Mouse (Mus musculus) adrenal gland, adult (tissue): ENCODE results near the gene Igfbp1.
A peak's percentile ranks its signal among the peaks of the same experiment; 100 is the strongest.
"Not testable (repeated sequence)": the region's sequence is repeated elsewhere in the genome, so short reads cannot be mapped to it uniquely, and the experiment has no call there.

Source experiments
- DNase-seq, 2 experiments: peaks; one replicate each; pipeline ENCODE4 v3.0.0; 2022 to 2023; ENCODE audit warnings: low spot score in 1 of 2; ENCODE audit not compliant: inconsistent age in 2 of 2

The Igfbp1 gene

GRCm38 (mm10) chr11:7194432-7195311, 2.9 kb upstream of the Igfbp1 start:
- DNase-seq = no peak

DNA sequence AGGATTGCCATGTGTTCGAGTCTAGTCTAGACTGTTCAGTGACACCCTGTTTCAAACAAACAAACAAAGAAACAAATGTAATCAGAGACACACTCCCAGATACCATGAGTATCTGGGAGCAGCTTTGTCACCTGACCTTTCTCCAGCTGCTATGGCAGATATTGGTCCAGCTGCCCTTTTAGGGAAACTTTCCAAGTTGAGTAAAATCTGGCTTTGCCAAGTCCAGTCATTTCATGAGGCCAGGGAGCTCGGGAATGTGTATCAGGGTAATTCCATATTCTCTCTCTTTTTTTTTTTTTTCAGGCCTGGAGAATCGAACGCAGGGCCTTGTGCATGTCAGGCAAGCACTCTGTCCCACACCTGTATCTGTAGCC, 2.3 kb upstream of the Igfbp1 start:
- no peak for DNase-seq

DNA sequence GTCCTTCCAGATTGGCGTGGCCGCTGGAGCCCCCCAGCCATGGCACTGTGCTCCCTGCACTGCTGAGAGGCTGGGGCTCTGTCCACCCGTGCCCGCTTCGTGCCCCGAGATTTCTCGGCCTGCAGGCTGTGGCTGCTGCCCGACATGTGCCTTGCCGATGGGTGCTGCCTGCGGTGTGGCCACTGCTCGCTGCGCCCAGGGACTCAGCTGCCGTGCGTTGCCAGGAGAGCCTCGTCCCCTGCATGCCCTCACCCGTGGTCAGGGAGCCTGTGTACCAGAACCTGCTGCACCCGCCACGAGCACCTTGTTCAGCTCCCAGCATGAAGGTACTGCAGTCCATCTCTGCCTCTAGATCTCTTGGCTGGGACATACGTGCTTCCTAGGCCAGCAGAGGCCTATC, 424 bp downstream of the Igfbp1 start:
- no peak for DNase-seq

GRCm38 (mm10) chr11:7198481-7199256, 1.1 kb downstream of the Igfbp1 start:
- no peak for DNase-seq

DNA sequence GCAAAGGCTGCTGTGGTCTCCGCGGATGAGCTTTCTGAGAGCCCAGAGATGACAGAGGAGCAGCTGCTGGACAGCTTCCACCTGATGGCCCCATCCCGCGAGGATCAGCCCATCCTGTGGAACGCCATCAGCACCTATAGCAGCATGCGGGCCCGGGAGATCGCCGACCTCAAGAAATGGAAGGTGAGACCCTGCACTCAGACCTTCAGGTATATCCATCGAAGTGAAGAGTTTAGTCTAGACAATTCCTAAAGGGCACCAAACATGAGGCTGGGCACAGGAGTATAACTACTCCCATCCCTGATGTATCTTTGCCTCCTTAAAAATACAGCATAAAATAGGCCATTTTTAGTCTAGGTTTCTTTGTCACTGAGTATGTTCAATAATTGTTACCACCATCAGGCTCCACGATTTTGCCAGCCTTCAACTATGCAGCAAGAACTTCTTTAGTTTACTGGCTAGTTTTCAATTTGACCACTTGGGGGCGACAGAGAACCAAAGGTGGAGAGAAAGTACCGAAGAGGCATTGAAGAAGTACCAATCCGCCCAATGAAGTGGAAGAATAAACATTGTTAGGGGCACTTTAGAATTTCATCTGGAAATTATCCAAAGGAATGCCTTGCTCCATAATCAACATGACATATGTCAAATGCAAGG, 2.3 kb downstream of the Igfbp1 start:
- peak; percentile 22 to 84 for DNase-seq

GRCm38 (mm10) chr11:7200393-7200783, 2.8 kb downstream of the Igfbp1 start:
- no peak for DNase-seq

DNA sequence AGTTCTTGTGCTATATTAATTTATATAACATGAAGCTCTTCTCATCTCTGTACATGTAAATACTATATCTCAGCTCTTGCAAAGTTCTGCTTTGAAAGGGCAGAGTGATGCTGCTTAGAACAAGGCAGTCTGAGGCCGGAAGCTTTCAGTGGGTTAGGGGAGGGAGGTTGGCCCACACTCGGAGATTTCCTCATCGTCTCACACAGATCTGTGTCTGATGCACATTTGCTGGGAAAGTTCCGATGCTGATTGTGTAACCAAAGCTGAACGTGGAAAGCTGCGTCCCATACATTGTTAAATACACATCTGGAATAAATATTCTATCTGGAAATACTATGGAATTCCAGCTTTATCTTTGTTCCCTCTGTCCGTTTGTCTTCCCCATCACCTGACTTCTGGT, 4.6 kb downstream of the Igfbp1 start:
- no peak for DNase-seq

DNA sequence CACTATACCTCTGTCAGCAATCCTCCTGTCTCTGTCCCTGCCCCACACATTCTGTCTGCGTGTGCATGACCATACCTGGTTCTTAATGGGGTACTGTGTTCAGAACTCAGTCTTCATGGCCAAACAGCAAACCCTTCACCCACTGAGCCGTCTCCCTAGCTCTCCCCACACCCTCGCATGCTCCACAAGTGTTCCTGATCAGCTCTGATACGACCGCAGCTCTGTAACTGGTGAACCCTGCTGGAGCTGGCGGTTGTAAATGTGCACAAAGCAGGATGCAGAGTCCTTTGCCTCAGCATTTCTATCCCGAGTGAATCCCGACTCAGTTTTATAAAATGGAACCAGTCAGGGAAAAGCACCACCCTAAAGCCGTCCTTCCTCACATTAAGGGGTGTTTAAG, 6.3 kb downstream of the Igfbp1 start:
- no peak for DNase-seq

DNA sequence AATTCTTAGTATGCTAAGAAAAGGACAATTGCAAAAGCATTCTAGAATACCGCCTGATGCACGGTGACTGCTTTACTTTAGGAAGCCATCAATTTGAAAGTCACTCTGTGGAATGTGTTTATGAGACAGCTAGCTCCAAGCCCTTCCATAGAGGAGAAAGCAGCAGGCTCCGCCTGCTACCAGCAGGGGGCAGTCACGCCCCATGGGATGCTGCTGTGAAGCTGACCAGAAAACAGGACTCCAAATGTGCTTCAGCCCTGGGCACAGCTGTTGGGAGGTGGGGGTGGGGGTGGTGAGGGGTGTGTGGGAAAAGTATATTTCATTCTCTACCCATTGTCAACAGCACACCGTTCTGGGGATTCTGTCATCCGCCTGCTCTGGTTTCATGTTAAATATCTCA, 12.8 kb downstream of the Igfbp1 start:
- peak; percentile 69 to 89 for DNase-seq

- peak; percentile 19 to 63 for DNase-seq
Measured at GRCm38 (mm10) chr11:7211211-7211610, 13.6 kb downstream of the Igfbp1 start.

GRCm38 (mm10) chr11:7212126-7212798, 14.7 kb downstream of the Igfbp1 start:
- no peak for DNase-seq

GRCm38 (mm10) chr11:7213161-7213500, 15.5 kb downstream of the Igfbp1 start:
- no peak for DNase-seq

GRCm38 (mm10) chr11:7213501-7214341, 16.1 kb downstream of the Igfbp1 start, which contains the start of gene Igfbp3:
Gene Igfbp3 (minus strand): TSS chr11:7213923.
- peak; percentile 31 to 75 for DNase-seq

DNA sequence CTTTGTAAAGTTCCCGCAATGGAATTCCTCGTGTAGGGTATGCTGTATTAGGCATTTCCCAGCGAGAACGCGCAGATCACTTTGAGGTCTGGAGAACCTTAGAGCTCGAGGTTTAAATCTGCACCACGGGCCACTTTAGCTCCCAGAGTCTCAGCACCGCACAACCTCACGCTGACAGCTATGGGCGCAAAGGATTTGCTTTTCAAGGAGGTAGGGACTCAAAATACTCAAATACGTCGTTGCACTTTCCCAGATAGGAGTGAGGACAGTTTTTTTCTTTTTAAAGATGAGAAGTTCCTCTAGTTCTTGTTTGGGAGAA, 16.7 kb downstream of the Igfbp1 start:
- no peak for DNase-seq

- peak in 1 of 2 experiments; percentile 75 for DNase-seq
Measured at GRCm38 (mm10) chr11:7214761-7215160, 17.2 kb downstream of the Igfbp1 start.

DNA sequence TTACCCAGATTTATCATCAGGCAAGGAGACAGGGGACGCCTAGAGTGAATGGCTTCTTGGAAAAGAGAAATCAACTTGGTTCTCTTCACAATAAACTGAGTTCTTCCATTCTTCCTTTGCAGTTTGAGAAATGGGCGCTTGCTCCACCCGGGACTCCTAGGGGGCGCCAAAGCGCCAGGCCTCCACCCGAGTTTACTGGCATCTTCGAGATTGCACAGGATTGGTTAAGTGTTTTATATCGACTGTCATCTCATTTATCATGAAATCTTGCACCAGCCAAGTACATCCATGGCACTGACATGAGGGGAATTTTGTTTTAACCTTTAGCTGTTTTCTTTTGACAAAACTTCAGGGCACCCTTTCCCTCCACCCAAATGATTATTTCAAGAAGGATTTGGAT, 18.1 kb downstream of the Igfbp1 start:
- peak; percentile 60 to 88 for DNase-seq

GRCm38 (mm10) chr11:7221826-7222225, 24.2 kb downstream of the Igfbp1 start:
- not testable (repeated sequence) for DNase-seq

- DNase-seq = no peak
Measured at GRCm38 (mm10) chr11:7226200-7226599, 28.6 kb downstream of the Igfbp1 start.

GRCm38 (mm10) chr11:7226810-7227550, 29.4 kb downstream of the Igfbp1 start:
- no peak for DNase-seq

GRCm38 (mm10) chr11:7228107-7228506, 30.5 kb downstream of the Igfbp1 start:
- DNase-seq = no peak
